Mouse (Mus musculus) neural tube, embryonic 11.5 days (tissue): ENCODE measurements around the gene Col11a2. TPM values are rescaled to one million over a fixed set of nuclear protein-coding genes. Genes with fewer than 3 reads are reported as not detected.
A peak's percentile ranks its signal among the peaks of the same experiment; 100 is the strongest.

Experiments used
- ATAC-seq: fragments of 200-750 bp; cut with Nextera tagmentation; 2 replicates; pipeline ENCODE4 v1.8.0; 2017; ENCODE audit warnings: moderate number of reproducible peaks, mild to moderate bottlenecking, moderate TSS enrichment, moderate library complexity; ENCODE audit not compliant: insufficient read depth, low FRiP score, low TSS enrichment
- DNase-seq: peaks from one replicate; pipeline ENCODE4 v3.0.0-alpha.2; 2015; ENCODE audit warnings: low spot score
- H3K27ac ChIP-seq: fragments of 300-500 bp; sonication (generic); 2 replicates; pipeline ENCODE4 v1.5.1; 2014; ENCODE audit warnings: low read depth, mild to moderate bottlenecking, low read length
- H3K27me3 ChIP-seq: fragments of 300-500 bp; sonication (generic); 2 replicates; pipeline ENCODE4 v1.6.1; 2014; ENCODE audit warnings: mild to moderate bottlenecking, low read length, mixed read lengths; ENCODE audit not compliant: control insufficient read depth, insufficient read depth
- H3K36me3 ChIP-seq: fragments of 300-500 bp; sonication (generic); 2 replicates; pipeline ENCODE4 v1.6.1; 2014; ENCODE audit warnings: mild to moderate bottlenecking, low read length, moderate library complexity, mixed read lengths; ENCODE audit not compliant: control insufficient read depth, insufficient read depth
- H3K4me1 ChIP-seq: fragments of 300-500 bp; sonication (generic); 2 replicates; pipeline ENCODE4 v1.6.1; 2014; ENCODE audit warnings: low read length, mixed read lengths; ENCODE audit not compliant: control insufficient read depth, insufficient read depth
- H3K4me2 ChIP-seq: fragments of 300-500 bp; sonication (generic); 2 replicates; pipeline ENCODE4 v1.6.1; 2014; ENCODE audit warnings: low read depth, mild to moderate bottlenecking, moderate library complexity
- H3K4me3 ChIP-seq: fragments of 300-500 bp; sonication (generic); 2 replicates; pipeline ENCODE4 v1.5.1; 2014; ENCODE audit warnings: low read depth, low read length
- H3K9ac ChIP-seq: fragments of 300-500 bp; sonication (generic); 2 replicates; pipeline ENCODE4 v1.6.1; 2014; ENCODE audit warnings: mild to moderate bottlenecking, low read length
- H3K9me3 ChIP-seq: fragments of 300-500 bp; sonication (generic); 2 replicates; pipeline ENCODE4 v1.6.1; 2016; ENCODE audit warnings: low read length; ENCODE audit not compliant: control insufficient read depth
- WGBS: fragments of 180-500 bp; shearing (Covaris S2); extraction: QIAGEN DNeasy Blood & Tissue Kit; methylation state at CpG from one replicate; pipeline ENCODE4 v1.1.7; 2014; 5-methylcytosine and 5-hydroxymethylcytosine counted together
- polyA plus RNA-seq: library from polyadenylated mRNA; unstranded; fragments of >200 nt; fragmentation: Nextera tagmentation; extraction: Ambion mirVana; gene quantifications from 2 replicates; pipeline ENCODE4 v1.2.1, GENCODE M21; 2014

Col11a2 gene
- polyA plus RNA-seq, 1 experiment from 2014 or later, result 1.5 TPM

GRCm38 (mm10) chr17:34024317-34024821, 14.9 kb upstream of the Col11a2 start, which contains the start of gene Ring1:
Gene Ring1 (minus strand): TSS chr17:34024680.
- DNase-seq, result peak; percentile 92
- Histone ChIP-seq H3K36me3 (peaks cover 30% of the 10 kb centered on the region), H3K4me3 (peak within 1 kb of the TSS; percentile 95), H3K9me3 (peaks cover 5% of the 10 kb centered on the region), H3K27me3 (no peaks in the 10 kb centered on the region), H3K4me2 (peak within 1 kb of the TSS; percentile 90), H3K27ac (peak within 1 kb of the TSS; percentile 97), H3K4me1 (peaks cover 33% of the 10 kb centered on the region), H3K9ac (peak within 1 kb of the TSS; percentile 98)
- ATAC-seq, result peak; percentile 54
- WGBS, result 0% methylated on average over 30 of the region's 58 CpGs

- Histone ChIP-seq H3K27me3 (no peaks in the 10 kb centered on the region), H3K4me3 (peak overlapping the region; percentile 95), H3K27ac (peak overlapping the region; percentile 97), H3K4me1 (peaks cover 40% of the 10 kb centered on the region), H3K36me3 (peaks cover 36% of the 10 kb centered on the region), H3K9ac (peak overlapping the region; percentile 98), H3K9me3 (peaks cover 4% of the 10 kb centered on the region), H3K4me2 (peak overlapping the region; percentile 90)
- DNase-seq (peak; percentile 82), ATAC-seq (peak; percentile 52)
- under 1% methylated on average over 54 of the region's 57 CpGs for WGBS
Measured at GRCm38 (mm10) chr17:34024861-34025755, 14.1 kb upstream of the Col11a2 start.

- H3K4me3 ChIP-seq, result peak overlapping the region; percentile 95
- peak; percentile 92 for DNase-seq
- H3K27ac ChIP-seq, result peak overlapping the region; percentile 97
- peak overlapping the region; percentile 90 for H3K4me2 ChIP-seq
- peaks cover 2% of the 10 kb centered on the region for H3K9me3 ChIP-seq
- H3K36me3 ChIP-seq, result peaks cover 35% of the 10 kb centered on the region
- H3K27me3 ChIP-seq, result no peaks in the 10 kb centered on the region
- 2% methylated on average over 7 of the region's 7 CpGs for WGBS
- H3K9ac ChIP-seq, result peak overlapping the region; percentile 98
- peak; percentile 60 for ATAC-seq
- H3K4me1 ChIP-seq, result peaks cover 46% of the 10 kb centered on the region
Measured at GRCm38 (mm10) chr17:34025756-34026151, 13.5 kb upstream of the Col11a2 start.

GRCm38 (mm10) chr17:34026221-34026620, 13.0 kb upstream of the Col11a2 start:
- no peak; the same call in 1 of the 2 replicates for ATAC-seq
- peaks cover 2% of the 10 kb centered on the region; the same call in 1 of the 2 replicates for H3K9me3 ChIP-seq
- DNase-seq, result no peak
- H3K9ac ChIP-seq, result peak overlapping the region; percentile 73
- peak overlapping the region; percentile 90 for H3K4me2 ChIP-seq
- H3K4me3 ChIP-seq, result peak overlapping the region; percentile 95
- no peaks in the 10 kb centered on the region for H3K27me3 ChIP-seq
- H3K27ac ChIP-seq, result peak overlapping the region; percentile 97
- peaks cover 32% of the 10 kb centered on the region for H3K36me3 ChIP-seq
- peaks cover 46% of the 10 kb centered on the region for H3K4me1 ChIP-seq
- WGBS, result 19% methylated on average over 2 of the region's 2 CpGs

GRCm38 (mm10) chr17:34026917-34027655, 12.2 kb upstream of the Col11a2 start:
- peaks cover 23% of the 10 kb centered on the region for H3K36me3 ChIP-seq
- peaks cover 46% of the 10 kb centered on the region for H3K4me1 ChIP-seq
- DNase-seq, result no peak

GRCm38 (mm10) chr17:34027656-34028223, 11.5 kb upstream of the Col11a2 start, which contains the start of gene H2-Ke6:
Gene H2-Ke6 (minus strand): TSS chr17:34028060.
- Histone ChIP-seq H3K4me1 (peaks cover 47% of the 10 kb centered on the region), H3K4me2 (peak within 1 kb of the TSS; percentile 90), H3K4me3 (peak within 1 kb of the TSS; percentile 95), H3K9me3 (no peaks in the 10 kb centered on the region), H3K27me3 (no peaks in the 10 kb centered on the region), H3K27ac (peak within 1 kb of the TSS; percentile 97), H3K36me3 (peaks cover 18% of the 10 kb centered on the region), H3K9ac (peak within 1 kb of the TSS; percentile 73)
- ATAC-seq (peak; percentile 51), DNase-seq (peak; percentile 95)
- under 1% methylated on average over 43 of the region's 49 CpGs for WGBS

More at GRCm38 (mm10) chr17:34026917-34027655, 12.2 kb upstream of the Col11a2 start:
- peak overlapping the region; percentile 97 for H3K27ac ChIP-seq
- ATAC-seq, result no peak
- H3K9me3 ChIP-seq, result no peaks in the 10 kb centered on the region
- 3% methylated on average over 36 of the region's 36 CpGs for WGBS
- peak overlapping the region; percentile 90 for H3K4me2 ChIP-seq
- peak overlapping the region; percentile 95 for H3K4me3 ChIP-seq
- no peaks in the 10 kb centered on the region for H3K27me3 ChIP-seq
- H3K9ac ChIP-seq, result peak overlapping the region; percentile 73

GRCm38 (mm10) chr17:34028501-34029149, 10.6 kb upstream of the Col11a2 start:
- H3K4me1 ChIP-seq, result peaks cover 48% of the 10 kb centered on the region
- ATAC-seq, result no peak

More at GRCm38 (mm10) chr17:34028501-34029149, 10.6 kb upstream of the Col11a2 start:
- 60% methylated on average over 17 of the region's 17 CpGs for WGBS
- Histone ChIP-seq H3K9ac (0 out of 2 replicates have a peak overlapping the region, but pooled peaks have one; percentile 2), H3K4me3 (peak overlapping the region; percentile 95; the same call in 1 of the 2 replicates), H3K36me3 (peaks cover 13% of the 10 kb centered on the region), H3K27ac (peak overlapping the region; percentile 97; the same call in 1 of the 2 replicates), H3K4me2 (peak overlapping the region; percentile 90), H3K9me3 (no peaks in the 10 kb centered on the region), H3K27me3 (no peaks in the 10 kb centered on the region)
- no peak for DNase-seq
